Comparison of ENCODE assay signal across 11 mouse cellular contexts in genomic region chr12:111795180-111795895, GRCm38 (mm10). TPM values are rescaled to one million over a fixed set of nuclear protein-coding genes. Genes with fewer than 3 reads are reported as not detected.
A peak's percentile ranks its signal among the peaks of the same experiment; 100 is the strongest.
DNase-seq lines count a peak whose midpoint lies in the region; ATAC-seq and TF ChIP-seq lines count a peak whose summit lies in the region.
"Had no signal": no experiment of that assay in that cellular context is flagged by ENCODE, and none has a peak within 500 bp of the region (broad histone marks: within the 10 kb centered on the region; RNA-seq: fewer than 3 reads in every experiment).

No protein-coding gene starts in this region.

- H3K27ac ChIP-seq in heart, adult 2 months = peak overlapping the region; percentile 31; the same call in 1 of the 2 replicates
- H3K27ac ChIP-seq in heart, embryonic 11.5 days (ENCODE audit: low read depth, low read length) = no peak overlapping the region
- H3K27ac ChIP-seq in ES-Bruce4 (ENCODE audit: insufficient read depth, low read length) = no peak overlapping the region
- no peak overlapping the region for H3K27ac ChIP-seq in liver, embryonic 11.5 days (ENCODE audit: low read depth, low read length)
- H3K27ac ChIP-seq: hindbrain, embryonic 12.5 days had no signal

- H3K9ac ChIP-seq in heart, adult 2 months (ENCODE audit: low read depth, low read length) = no peak overlapping the region
- H3K9ac ChIP-seq in heart, embryonic 11.5 days (ENCODE audit: low read depth, low read length) = no peak overlapping the region
- H3K9ac ChIP-seq in ES-Bruce4 (ENCODE audit: low read depth, poor library complexity, severe bottlenecking) = no peak overlapping the region
- no peak overlapping the region for H3K9ac ChIP-seq in liver, embryonic 11.5 days (ENCODE audit: low read depth, low read length)
- H3K9ac ChIP-seq: hindbrain, embryonic 12.5 days had no signal

- 75% methylated on average over 28 of the region's 28 CpGs for WGBS in heart, adult 2 months
- 88% methylated on average over 28 of the region's 28 CpGs for WGBS in heart, embryonic 11.5 days (ENCODE audit: insufficient replicate concordance)
- WGBS in liver, embryonic 11.5 days = 90% methylated on average over 28 of the region's 28 CpGs

- no peaks in the 10 kb centered on the region for H3K79me2 ChIP-seq in heart, adult 2 months (replicated peaks; ENCODE audit: control insufficient read depth, insufficient read depth, low read length)

- H3K4me3 ChIP-seq in heart, adult 2 months = no peak overlapping the region
- no peak overlapping the region for H3K4me3 ChIP-seq in heart, embryonic 11.5 days (ENCODE audit: low read depth, low read length)
- H3K4me3 ChIP-seq in ES-Bruce4 (ENCODE audit: low read depth, low read length) = peak overlapping the region; percentile 5; the same call in 1 of the 2 replicates
- no peak overlapping the region for H3K4me3 ChIP-seq in liver, embryonic 11.5 days (ENCODE audit: low read depth, low read length)
- H3K4me3 ChIP-seq: hindbrain, embryonic 12.5 days had no signal

- peaks cover 12% of the 10 kb centered on the region for H3K4me1 ChIP-seq in heart, adult 2 months (ENCODE audit: control insufficient read depth, insufficient read depth, low read length)
- H3K4me1 ChIP-seq in heart, embryonic 11.5 days (ENCODE audit: control insufficient read depth, insufficient read depth, low read length) = no peaks in the 10 kb centered on the region
- no peaks in the 10 kb centered on the region for H3K4me1 ChIP-seq in ES-Bruce4 (ENCODE audit: control insufficient read depth, insufficient read depth, low read length)
- peaks cover 9% of the 10 kb centered on the region for H3K4me1 ChIP-seq in liver, embryonic 11.5 days (replicated peaks; ENCODE audit: control insufficient read depth, insufficient read depth, low read length)
- H3K4me1 ChIP-seq: hindbrain, embryonic 12.5 days had no signal

- no peak for TF ChIP-seq CTCF in heart, adult 2 months (IDR thresholded peaks at IDR 0.05)
- TF ChIP-seq CTCF in ES-Bruce4 (IDR thresholded peaks at IDR 0.05; ENCODE audit: low read depth, low read length) = no peak

- no peak overlapping the region for H3K4me2 ChIP-seq in heart, embryonic 11.5 days
- H3K4me2 ChIP-seq in liver, embryonic 11.5 days = no peak overlapping the region
- H3K4me2 ChIP-seq: hindbrain, embryonic 12.5 days had no signal

- no peaks in the 10 kb centered on the region for H3K27me3 ChIP-seq in heart, adult 2 months (ENCODE audit: control insufficient read depth, insufficient read depth, low read length)
- no peaks in the 10 kb centered on the region for H3K27me3 ChIP-seq in heart, embryonic 11.5 days (ENCODE audit: control insufficient read depth, insufficient read depth, low read length)
- H3K27me3 ChIP-seq in ES-Bruce4 (ENCODE audit: control insufficient read depth, insufficient read depth, low read length, poor library complexity, severe bottlenecking) = no peaks in the 10 kb centered on the region
- no peaks in the 10 kb centered on the region for H3K27me3 ChIP-seq in liver, embryonic 11.5 days (replicated peaks; ENCODE audit: control insufficient read depth, insufficient read depth, low read length)
- H3K27me3 ChIP-seq: hindbrain, embryonic 12.5 days had no signal

- TF ChIP-seq POLR2A in heart, adult 2 months (IDR thresholded peaks at IDR 0.05; ENCODE audit: insufficient read depth, low read depth, low read length) = no peak
- TF ChIP-seq POLR2A in ES-Bruce4 (IDR thresholded peaks at IDR 0.05; ENCODE audit: insufficient read depth, low read length) = no peak

- no peaks in the 10 kb centered on the region for H3K9me3 ChIP-seq in heart, embryonic 11.5 days (replicated peaks; ENCODE audit: control insufficient read depth, low read length)
- H3K9me3 ChIP-seq in ES-Bruce4 (replicated peaks; ENCODE audit: control insufficient read depth, insufficient read depth, low read length, poor library complexity, severe bottlenecking) = no peaks in the 10 kb centered on the region
- no peaks in the 10 kb centered on the region for H3K9me3 ChIP-seq in liver, embryonic 11.5 days (ENCODE audit: control insufficient read depth, low read length)
- H3K9me3 ChIP-seq: hindbrain, embryonic 12.5 days had no signal

- peak; percentile 76; the same call in 1 of the 2 replicates for TF ChIP-seq EP300 in heart, adult 2 months (IDR thresholded peaks at IDR 0.05; ENCODE audit: insufficient read depth, low read depth, low read length)
- TF ChIP-seq EP300 in ES-Bruce4 (IDR thresholded peaks at IDR 0.05; ENCODE audit: insufficient read depth, low read depth, low read length) = peak; percentile 81

- ATAC-seq in heart, embryonic 11.5 days (replicated peaks; ENCODE audit: insufficient number of reproducible peaks, low FRiP score, low TSS enrichment) = no peak
- no peak for ATAC-seq in CD4-positive, CD25-positive, alpha-beta regulatory T cell, adult 4 months
- no peak for ATAC-seq in liver, embryonic 11.5 days (replicated peaks; ENCODE audit: low FRiP score)
- ATAC-seq: forebrain, embryonic 14.5 days had no signal

- H3K36me3 ChIP-seq in heart, adult 2 months (ENCODE audit: control insufficient read depth, insufficient read depth, low read length) = no peaks in the 10 kb centered on the region
- H3K36me3 ChIP-seq in heart, embryonic 11.5 days (ENCODE audit: control insufficient read depth, insufficient read depth, low read length) = peaks cover 34% of the 10 kb centered on the region
- no peaks in the 10 kb centered on the region for H3K36me3 ChIP-seq in ES-Bruce4 (ENCODE audit: control insufficient read depth, insufficient read depth, low read length, poor library complexity, severe bottlenecking)
- peaks cover 35% of the 10 kb centered on the region for H3K36me3 ChIP-seq in liver, embryonic 11.5 days (ENCODE audit: control insufficient read depth, insufficient read depth, low read length)

- DNase-seq in heart, adult 2 months = peak; percentile 62 to 70
- peak; percentile 60 to 66 for DNase-seq in cerebellum, adult 18-20 months
- DNase-seq in heart, postnatal 4 days = peak; percentile 70
- no peak for DNase-seq in spleen, postnatal 14 days (ENCODE audit: low spot score in 2 of 2)
- DNase-seq in liver, embryonic 11.5 days (ENCODE audit: low spot score) = no peak
- DNase-seq: adrenal gland, postnatal 36 days had no signal

- intact Hi-C loops in heart, adult 2 months (cut with DNase I) = no loop called here

RNA-seq across cellular contexts. Expression of gene Xrcc3, which starts 18.3 kb away (rescaled TPM):
- total RNA-seq in heart, adult 2 months (2021) = 1 to 10 TPM; 1.4 to 1.8 TPM
- 2.1 and 2.8 TPM in 2 replicates for polyA plus RNA-seq in heart, adult 2 months (2012; rRNA removed)
- polyA plus RNA-seq in heart, embryonic 11.5 days (2014; fragmentation: Nextera tagmentation; extraction: Ambion mirVana) = 7.9 and 8.8 TPM in 2 replicates
- 13.9 and 14.3 TPM in 2 replicates for polyA plus RNA-seq in ES-Bruce4 (2011; ENCODE audit: insufficient read depth, insufficient read length, low read depth, missing spikeins)
- 1 to 10 TPM; 4.8 to 5.5 TPM for total RNA-seq in heart, postnatal 4 days (2021)
- polyA plus RNA-seq in CD4-positive, CD25-positive, alpha-beta regulatory T cell, adult 4 months (2017; shearing (Covaris generic)) = 1 to 10 TPM; 3.8 to 4.7 TPM
- polyA plus RNA-seq in liver, embryonic 11.5 days (2014; fragmentation: Nextera tagmentation; extraction: Ambion mirVana) = 20.0 and 20.9 TPM in 2 replicates

RNA-seq across cellular contexts. Expression of gene Zfyve21, which starts 18.6 kb away (rescaled TPM):
- total RNA-seq in heart, adult 2 months (2021) = 10 to 100 TPM; 65.1 to 74.8 TPM
- 71.9 and 89.6 TPM in 2 replicates for polyA plus RNA-seq in heart, adult 2 months (2012; rRNA removed)
- polyA plus RNA-seq in heart, embryonic 11.5 days (2014; fragmentation: Nextera tagmentation; extraction: Ambion mirVana) = 83.3 and 93.7 TPM in 2 replicates
- 36.0 and 37.0 TPM in 2 replicates for polyA plus RNA-seq in ES-Bruce4 (2011; ENCODE audit: insufficient read depth, insufficient read length, low read depth, missing spikeins)
- total RNA-seq in heart, postnatal 4 days (2021) = 10 to 100 TPM; 36.2 to 38.7 TPM
- polyA plus RNA-seq in CD4-positive, CD25-positive, alpha-beta regulatory T cell, adult 4 months (2017; shearing (Covaris generic)) = 1 to 10 TPM; 5.4 to 6.9 TPM
- polyA plus RNA-seq in liver, embryonic 11.5 days (2014; fragmentation: Nextera tagmentation; extraction: Ambion mirVana) = 95.5 and 95.6 TPM in 2 replicates

RNA-seq across cellular contexts. Expression of gene Klc1, which starts 36.7 kb away (rescaled TPM):
- total RNA-seq in heart, adult 2 months (2021) = 10 to 100 TPM; 83.8 to 83.9 TPM
- 80.8 and 105 TPM in 2 replicates for polyA plus RNA-seq in heart, adult 2 months (2012; rRNA removed)
- 94.9 and 101 TPM in 2 replicates for polyA plus RNA-seq in heart, embryonic 11.5 days (2014; fragmentation: Nextera tagmentation; extraction: Ambion mirVana)
- 92.2 and 92.5 TPM in 2 replicates for polyA plus RNA-seq in ES-Bruce4 (2011; ENCODE audit: insufficient read depth, insufficient read length, low read depth, missing spikeins)
- total RNA-seq in heart, postnatal 4 days (2021) = 100 to 1,000 TPM; 159 to 169 TPM
- 10 to 100 TPM; 17.8 to 20.6 TPM for polyA plus RNA-seq in CD4-positive, CD25-positive, alpha-beta regulatory T cell, adult 4 months (2017; shearing (Covaris generic))
- 56.8 and 59.3 TPM in 2 replicates for polyA plus RNA-seq in liver, embryonic 11.5 days (2014; fragmentation: Nextera tagmentation; extraction: Ambion mirVana)

Comparison
In these comparisons a context has a peak if more than half of its experiments do, and no peak if none do; other contexts are left out.
1. DNase-seq: peak in heart, adult 2 months (2 of 2), cerebellum, adult 18-20 months (2 of 2) and heart, postnatal 4 days (single experiment); none in spleen, postnatal 14 days (0 of 2) and liver, embryonic 11.5 days (single experiment).